Mouse (Mus musculus) v-Abl transformed pro-B cells (cell line): Measurements from ENCODE around the gene Rita1.

Experiments
- in situ Hi-C, 2 experiments: fragments of 400-800 bp; cut with MboI; formaldehyde crosslinking; loops; one replicate each; pipeline ENCODE4 v1.15.1; 2025; ENCODE audit not compliant: unreplicated experiment in 2 of 2

Rita1 gene

GRCm38 (mm10) chr5:120558762-120559161 lies 53.6 kb downstream of the Rita1 start:
- in situ Hi-C loops, result no loop called here

DNA sequence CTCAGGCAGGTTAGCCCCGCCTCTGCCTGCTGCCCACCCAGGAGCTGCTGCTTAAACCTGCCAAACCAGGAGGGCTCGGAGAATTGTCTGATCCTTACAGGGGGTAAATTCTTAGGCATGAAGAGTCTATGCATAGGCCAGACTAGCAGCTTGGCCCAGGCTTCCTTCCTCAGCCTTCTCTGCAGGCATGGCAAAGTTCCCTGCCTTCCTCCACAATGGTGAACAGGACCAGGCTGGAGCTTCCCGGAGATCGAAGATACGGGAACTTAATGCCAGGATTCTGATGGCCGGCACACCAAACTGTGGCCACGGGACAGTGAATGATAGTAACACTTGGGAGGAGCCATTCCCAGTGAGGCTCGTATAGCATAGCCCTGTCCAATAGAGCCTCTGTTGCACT lies 54.3 kb downstream of the Rita1 start:
- in situ Hi-C loops, result no loop called here

- in situ Hi-C loops, result no loop called here
Observed at GRCm38 (mm10) chr5:120555871-120556270, 56.5 kb downstream of the Rita1 start.

GRCm38 (mm10) chr5:120550673-120551072 lies 61.7 kb downstream of the Rita1 start:
- in situ Hi-C loops, result no loop called here

DNA sequence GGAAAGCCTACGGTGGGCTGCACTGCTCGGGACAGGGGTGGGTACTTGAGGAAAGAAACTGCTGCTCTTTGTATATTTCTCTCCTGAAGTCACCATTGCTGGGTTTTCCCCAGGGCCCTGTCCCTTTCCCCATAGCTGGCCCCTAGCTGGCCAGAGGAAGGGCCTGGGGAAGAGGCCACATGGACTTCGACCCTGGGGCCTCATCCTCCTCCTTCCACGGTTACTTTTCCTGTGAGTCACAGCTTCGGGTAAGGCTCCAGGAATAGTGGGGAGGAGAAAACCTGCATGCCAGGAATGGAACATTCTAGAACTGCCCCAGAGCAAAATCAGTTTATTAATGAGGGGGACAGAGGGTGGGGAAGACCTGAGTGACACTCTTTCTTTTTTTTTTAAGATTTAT lies 62.3 kb downstream of the Rita1 start:
- in situ Hi-C loops, result no loop called here

DNA sequence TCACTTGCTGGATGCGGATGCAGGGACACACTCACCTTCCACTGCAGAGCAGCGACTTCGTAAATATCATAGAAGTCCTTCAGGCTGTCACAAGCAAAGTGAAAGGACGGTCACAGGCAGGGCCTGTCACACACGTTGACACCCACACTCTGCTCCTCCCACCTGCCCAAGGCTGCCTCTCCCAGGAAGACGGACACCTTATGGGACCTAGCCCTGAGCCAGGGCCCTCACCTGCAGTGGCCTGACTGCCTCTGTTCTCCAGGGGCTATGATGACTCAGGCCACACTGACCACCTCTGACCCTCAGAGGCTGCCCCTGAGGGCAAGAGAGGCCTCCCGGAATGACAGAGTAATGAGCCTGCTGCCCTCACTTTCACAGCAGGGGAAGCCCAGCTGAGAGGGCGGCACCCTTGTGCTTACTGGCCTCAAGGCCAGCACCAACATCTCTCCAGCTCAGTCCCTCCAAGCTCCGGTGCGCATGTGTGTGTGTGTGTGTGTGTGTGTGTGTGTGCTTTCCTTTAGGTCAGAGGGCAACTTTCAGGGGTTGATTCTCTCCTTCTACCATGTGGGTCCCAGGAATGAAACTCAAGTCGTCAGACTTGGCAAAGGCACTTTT lies 64.0 kb downstream of the Rita1 start:
- in situ Hi-C loops, result no loop called here
